Mouse (Mus musculus) lung, postnatal 0 days (tissue): ENCODE results near the gene Vps16.

Source experiments
- CTCF ChIP-seq: IDR thresholded peaks from 2 replicates; pipeline ENCODE4 v1.5.1; 2016; ENCODE audit warnings: antibody characterized with exemption, mild to moderate bottlenecking
- EP300 ChIP-seq: IDR thresholded peaks from 2 replicates; pipeline ENCODE4 v1.6.1; 2016; ENCODE audit warnings: antibody characterized with exemption, mild to moderate bottlenecking, control low read depth

- TF ChIP-seq CTCF (no peak), EP300 (no peak)
Measured at GRCm38 (mm10) chr2:130383205-130383604, 40.9 kb upstream of the Vps16 start.
